Mouse (Mus musculus): ENCODE data around the gene Noxo1. TPM values are rescaled to one million over a fixed set of nuclear protein-coding genes. Genes with fewer than 3 reads are reported as not detected.

Gene Noxo1
- polyA plus RNA-seq (2012; rRNA removed), result 11.3 and 12.3 TPM in 2 replicates

GRCm38 (mm10) chr17:24696011-24696697 is at the start of gene Noxo1, which contains the start of gene Gfer:
Noxo1 (plus strand) TSS chr17:24696234.
Gfer (minus strand) TSS chr17:24696156.

GRCm38 (mm10) chr17:24650070-24650616 is 45.9 kb upstream of the Noxo1 start, which contains the start of gene Slc9a3r2:
Slc9a3r2 (minus strand) TSS chr17:24650327.

GRCm38 (mm10) chr17:24658017-24658758 is 37.8 kb upstream of the Noxo1 start, which contains the start of gene Npw:
Npw (minus strand) TSS chr17:24658457.

GRCm38 (mm10) chr17:24669545-24670245 is 26.3 kb upstream of the Noxo1 start, which contains the start of gene Zfp598:
Zfp598 (plus strand) TSS chr17:24669687.

GRCm38 (mm10) chr17:24689251-24690081 is 6.6 kb upstream of the Noxo1 start, which contains the start of gene Syngr3:
Syngr3 (minus strand) TSS chr17:24689955.

GRCm38 (mm10) chr17:24706982-24707800 is 11.2 kb downstream of the Noxo1 start, which contains the start of gene Tbl3:
Tbl3 (minus strand) TSS chr17:24707660.

GRCm38 (mm10) chr17:24717943-24718342 is 21.9 kb downstream of the Noxo1 start, which contains the start of the genes Rnf151 and Rps2:
Rnf151 (minus strand) TSS chr17:24718063.
Rps2 (plus strand) TSS chr17:24718116.

GRCm38 (mm10) chr17:24724184-24724583 is 28.1 kb downstream of the Noxo1 start, which contains the start of gene Ndufb10:
Ndufb10 (minus strand) TSS chr17:24724478.

GRCm38 (mm10) chr17:24727618-24728017 is 31.6 kb downstream of the Noxo1 start, which contains the start of gene Rpl3l:
Rpl3l (plus strand) TSS chr17:24727820.

GRCm38 (mm10) chr17:24736330-24737051 is 40.5 kb downstream of the Noxo1 start, which contains the start of gene Msrb1:
Msrb1 (plus strand) TSS chr17:24736642.

Other genes with a start within 250 kb of the Noxo1 start
- 36.0 and 36.4 TPM in 2 replicates for gene E4f1, start 225.9 kb upstream of the Noxo1 start, polyA plus RNA-seq (2012; rRNA removed)
- 31.9 and 71.4 TPM in 2 replicates for gene Pgp, start 225.8 kb upstream of the Noxo1 start, polyA plus RNA-seq (2012; rRNA removed)
- 0.89 and 2.0 TPM in 2 replicates for gene Bricd5, start 222.3 kb upstream of the Noxo1 start, polyA plus RNA-seq (2012; rRNA removed)
- 17.7 and 18.0 TPM in 2 replicates for gene Mlst8, start 217.2 kb upstream of the Noxo1 start, polyA plus RNA-seq (2012; rRNA removed)
- gene Caskin1, start 207.6 kb upstream of the Noxo1 start, polyA plus RNA-seq (2012; rRNA removed), result 0.31 and 0.43 TPM in 2 replicates
- 69.9 and 81.7 TPM in 2 replicates for gene Traf7, start 168.3 kb upstream of the Noxo1 start, polyA plus RNA-seq (2012; rRNA removed)
- 0.52 and 0.64 TPM in 2 replicates for gene Rab26, start 162.0 kb upstream of the Noxo1 start, polyA plus RNA-seq (2012; rRNA removed)
- gene Pkd1, start 146.4 kb upstream of the Noxo1 start, polyA plus RNA-seq (2012; rRNA removed), result 28.7 and 31.6 TPM in 2 replicates
- 76.4 and 92.7 TPM in 2 replicates for gene Tsc2, start 63.6 kb upstream of the Noxo1 start, polyA plus RNA-seq (2012; rRNA removed)
- gene Nthl1, start 63.6 kb upstream of the Noxo1 start, polyA plus RNA-seq (2012; rRNA removed), result 4.2 and 7.1 TPM in 2 replicates
- gene Slc9a3r2, start 45.9 kb upstream of the Noxo1 start, polyA plus RNA-seq (2012; rRNA removed), result 79.0 and 91.9 TPM in 2 replicates
- gene Npw, start 37.8 kb upstream of the Noxo1 start, polyA plus RNA-seq (2012; rRNA removed), result 82.5 and 162 TPM in 2 replicates
- 38.5 and 39.1 TPM in 2 replicates for gene Zfp598, start 26.5 kb upstream of the Noxo1 start, polyA plus RNA-seq (2012; rRNA removed)
- 1.4 and 1.7 TPM in 2 replicates for gene Syngr3, start 6.3 kb upstream of the Noxo1 start, polyA plus RNA-seq (2012; rRNA removed)
- 7.2 and 30.2 TPM in 2 replicates for gene Gfer, start 78 bp upstream of the Noxo1 start, polyA plus RNA-seq (2012; rRNA removed)
- gene Tbl3, start 11.4 kb downstream of the Noxo1 start, polyA plus RNA-seq (2012; rRNA removed), result 25.5 and 30.0 TPM in 2 replicates
- 0.13 and 0.33 TPM in 2 replicates for gene Rnf151, start 21.8 kb downstream of the Noxo1 start, polyA plus RNA-seq (2012; rRNA removed)
- gene Rps2, start 21.9 kb downstream of the Noxo1 start, polyA plus RNA-seq (2012; rRNA removed), result 1,596 and 3,241 TPM in 2 replicates
- gene Ndufb10, start 28.2 kb downstream of the Noxo1 start, polyA plus RNA-seq (2012; rRNA removed), result 158 and 263 TPM in 2 replicates
- 2.5 and 3.6 TPM in 2 replicates for gene Rpl3l, start 31.6 kb downstream of the Noxo1 start, polyA plus RNA-seq (2012; rRNA removed)
- 78.4 and 78.5 TPM in 2 replicates for gene Msrb1, start 40.4 kb downstream of the Noxo1 start, polyA plus RNA-seq (2012; rRNA removed)
- 3.0 and 3.9 TPM in 2 replicates for gene Hs3st6, start 56.8 kb downstream of the Noxo1 start, polyA plus RNA-seq (2012; rRNA removed)
- not detected in 2 replicates for gene Meiob, start 108.1 kb downstream of the Noxo1 start, polyA plus RNA-seq (2012; rRNA removed)
- gene Hagh, start 143.9 kb downstream of the Noxo1 start, polyA plus RNA-seq (2012; rRNA removed), result 37.2 and 61.0 TPM in 2 replicates
- 5.4 and 6.5 TPM in 2 replicates for gene Fahd1, start 154.1 kb downstream of the Noxo1 start, polyA plus RNA-seq (2012; rRNA removed)
- gene Igfals, start 169.8 kb downstream of the Noxo1 start, polyA plus RNA-seq (2012; rRNA removed), result 2.3 and 5.1 TPM in 2 replicates
- 17.6 and 19.5 TPM in 2 replicates for gene Nubp2, start 190.1 kb downstream of the Noxo1 start, polyA plus RNA-seq (2012; rRNA removed)
- 55.4 and 87.4 TPM in 2 replicates for gene Spsb3, start 190.4 kb downstream of the Noxo1 start, polyA plus RNA-seq (2012; rRNA removed)
- 12.9 and 16.6 TPM in 2 replicates for gene Eme2, start 198.9 kb downstream of the Noxo1 start, polyA plus RNA-seq (2012; rRNA removed)
- gene Mrps34, start 198.9 kb downstream of the Noxo1 start, polyA plus RNA-seq (2012; rRNA removed), result 92.5 and 285 TPM in 2 replicates
- 25.7 and 28.0 TPM in 2 replicates for gene Nme3, start 200.3 kb downstream of the Noxo1 start, polyA plus RNA-seq (2012; rRNA removed)
- gene Mapk8ip3, start 240.7 kb downstream of the Noxo1 start, polyA plus RNA-seq (2012; rRNA removed), result 31.3 and 37.0 TPM in 2 replicates

Data from stomach, adult 2 months (tissue).